Mouse (Mus musculus) monocyte, adult 2 months (primary cell): ENCODE data around the gene Nrxn3.

Source experiments
- DNase-seq, 2 experiments: peaks; one replicate each; pipeline ENCODE4 v3.0.0; 2022; ENCODE audit warnings: low spot score in 2 of 2, low read depth in 1 of 2

Gene Nrxn3

GRCm38 (mm10) chr12:90229062-90229461 lies 1506.4 kb downstream of the Nrxn3 start:
- DNase-seq, result no peak

- DNase-seq, result no peak
Measured at GRCm38 (mm10) chr12:90236093-90236492, 1513.4 kb downstream of the Nrxn3 start.

GRCm38 (mm10) chr12:90260301-90260700 lies 1537.6 kb downstream of the Nrxn3 start:
- DNase-seq, result no peak

- no peak for DNase-seq
Measured at GRCm38 (mm10) chr12:90268111-90268510, 1545.4 kb downstream of the Nrxn3 start.

GRCm38 (mm10) chr12:90270763-90271379 lies 1548.2 kb downstream of the Nrxn3 start:
- DNase-seq, result no peak

- DNase-seq, result no peak
Measured at GRCm38 (mm10) chr12:90274621-90275236, 1552.1 kb downstream of the Nrxn3 start.

- no peak for DNase-seq
Measured at GRCm38 (mm10) chr12:90281236-90281635, 1558.6 kb downstream of the Nrxn3 start.

- no peak for DNase-seq
Measured at GRCm38 (mm10) chr12:90283022-90283421, 1560.3 kb downstream of the Nrxn3 start.

- DNase-seq, result no peak
Measured at GRCm38 (mm10) chr12:90302671-90303070, 1580.0 kb downstream of the Nrxn3 start.

GRCm38 (mm10) chr12:90331806-90332205 lies 1609.1 kb downstream of the Nrxn3 start:
- no peak for DNase-seq

- no peak for DNase-seq
Measured at GRCm38 (mm10) chr12:90332459-90332858, 1609.8 kb downstream of the Nrxn3 start.

GRCm38 (mm10) chr12:90337496-90338228 lies 1615.0 kb downstream of the Nrxn3 start:
- DNase-seq, result no peak

GRCm38 (mm10) chr12:90338229-90338557 lies 1615.5 kb downstream of the Nrxn3 start:
- DNase-seq, result no peak
